Mouse (Mus musculus): ENCODE data around the gene Crip1.

Crip1 gene

GRCm38 (mm10) chr12:113131601-113132000, 14.5 kb upstream of the Crip1 start:
- DNase-seq (ENCODE audit: low spot score), result no peak

DNA sequence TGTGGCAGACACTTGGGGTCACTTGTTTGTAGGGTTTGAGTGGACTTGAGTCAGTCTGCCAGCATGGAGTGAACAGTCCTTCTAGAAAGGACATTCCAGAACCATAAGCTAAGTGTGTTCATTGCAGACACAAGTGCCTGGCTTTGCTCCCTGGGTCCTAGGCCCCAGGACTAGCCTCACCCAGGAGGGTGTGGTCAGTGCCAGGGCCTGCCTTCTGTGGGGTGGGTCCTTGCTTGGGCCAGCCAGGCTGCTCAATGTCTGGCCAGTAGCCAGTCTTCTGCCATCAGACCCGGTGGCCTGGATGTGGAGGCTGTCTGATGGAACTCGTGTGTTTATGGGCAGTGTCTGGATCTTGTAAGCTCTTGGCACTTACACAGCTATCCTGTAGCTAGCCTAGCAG, 13.5 kb upstream of the Crip1 start:
- no peak for DNase-seq (ENCODE audit: low spot score)

GRCm38 (mm10) chr12:113133260-113133659, 12.9 kb upstream of the Crip1 start:
- DNase-seq (ENCODE audit: low spot score), result no peak

DNA sequence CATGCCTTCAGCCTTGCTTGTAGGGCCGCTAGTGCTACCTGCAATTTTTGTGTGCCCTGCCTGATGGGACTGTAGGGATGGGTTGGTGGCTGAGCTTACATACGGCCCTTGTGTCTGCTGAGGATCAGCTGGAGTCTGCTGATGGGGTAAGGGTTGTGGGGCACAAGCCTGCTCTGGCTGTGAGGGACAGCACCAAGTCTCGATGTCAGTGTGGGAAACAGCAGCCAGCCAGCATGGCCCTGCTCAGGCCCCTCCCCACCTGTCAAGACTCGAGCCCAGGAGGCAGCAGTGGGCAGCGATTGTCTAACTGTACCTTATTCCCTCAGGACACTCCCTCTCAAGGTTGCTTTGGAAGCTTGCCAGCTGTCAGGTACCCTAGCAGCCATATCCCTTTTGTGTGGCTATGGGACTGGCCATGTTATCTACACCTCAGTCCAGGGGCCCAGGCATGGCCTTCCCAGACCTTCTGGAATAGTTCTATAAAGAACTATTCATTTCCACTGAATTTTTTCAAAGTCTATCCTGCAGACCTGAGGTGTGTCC, 12.2 kb upstream of the Crip1 start:
- no peak for DNase-seq (ENCODE audit: low spot score)

GRCm38 (mm10) chr12:113134502-113134901, 11.6 kb upstream of the Crip1 start:
- DNase-seq (ENCODE audit: low spot score), result no peak

- no peak for DNase-seq (ENCODE audit: low spot score)
Observed at GRCm38 (mm10) chr12:113135401-113135800, 10.7 kb upstream of the Crip1 start.

- no peak for DNase-seq (ENCODE audit: low spot score)
Observed at GRCm38 (mm10) chr12:113136492-113137020, 9.6 kb upstream of the Crip1 start.

- no peak for DNase-seq (ENCODE audit: low spot score)
Observed at GRCm38 (mm10) chr12:113137260-113138213, 8.6 kb upstream of the Crip1 start.

GRCm38 (mm10) chr12:113138291-113138690, 7.8 kb upstream of the Crip1 start:
- DNase-seq (ENCODE audit: low spot score), result no peak

GRCm38 (mm10) chr12:113138901-113139864, 6.9 kb upstream of the Crip1 start:
- peak; percentile 62 for DNase-seq (ENCODE audit: low spot score)

DNA sequence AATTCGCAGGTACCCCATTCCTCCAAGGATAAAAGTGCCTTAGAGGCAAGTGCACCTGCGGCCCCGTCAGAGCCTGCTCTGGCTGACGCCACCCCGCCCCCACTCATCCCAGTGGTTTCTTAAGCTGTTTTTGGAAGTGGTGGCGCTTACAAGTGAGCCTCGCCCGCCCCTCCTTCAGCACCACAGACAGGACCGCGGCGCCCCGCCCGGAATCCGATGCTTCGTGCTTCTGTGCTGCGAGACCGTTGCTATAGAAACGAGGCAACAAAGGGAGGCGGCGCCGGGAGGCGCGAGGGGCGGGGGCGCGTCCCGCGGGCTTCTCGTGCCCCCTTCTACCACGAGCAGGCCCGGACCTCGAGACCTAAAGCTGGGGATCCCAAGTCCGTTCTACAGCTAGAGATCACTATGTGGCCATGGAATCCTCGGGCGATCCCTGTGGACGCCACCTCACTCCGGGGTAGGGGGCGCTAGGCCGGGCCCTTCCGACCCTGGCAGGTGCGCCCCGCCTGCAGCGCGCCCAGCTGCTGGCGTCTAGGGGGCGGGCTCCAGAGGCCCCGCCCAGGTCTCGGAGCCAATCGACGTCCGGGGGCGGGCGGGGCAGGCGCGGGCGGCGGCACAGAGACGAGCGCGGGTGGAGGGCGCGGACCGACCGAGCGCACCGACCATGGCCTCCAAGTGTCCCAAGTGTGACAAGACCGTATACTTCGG, 6.1 kb upstream of the Crip1 start, which contains the start of gene Crip2:
Gene Crip2 (plus strand): TSS at position 329 of the 708 bp plus-strand sequence.
- peak; percentile 84 for DNase-seq (ENCODE audit: low spot score)

GRCm38 (mm10) chr12:113140616-113141411, 5.3 kb upstream of the Crip1 start:
- peak; percentile 54 for DNase-seq (ENCODE audit: low spot score)

- DNase-seq (ENCODE audit: low spot score), result no peak
Observed at GRCm38 (mm10) chr12:113141531-113141973, 4.6 kb upstream of the Crip1 start.

- peak; percentile 45 for DNase-seq (ENCODE audit: low spot score)
Observed at GRCm38 (mm10) chr12:113142021-113142975, 3.8 kb upstream of the Crip1 start.

GRCm38 (mm10) chr12:113143164-113143563, 3.0 kb upstream of the Crip1 start:
- no peak for DNase-seq (ENCODE audit: low spot score)

- no peak for DNase-seq (ENCODE audit: low spot score)
Observed at GRCm38 (mm10) chr12:113144001-113144756, 1.9 kb upstream of the Crip1 start.

- no peak for DNase-seq (ENCODE audit: low spot score)
Observed at GRCm38 (mm10) chr12:113144886-113145285, 1.2 kb upstream of the Crip1 start.

- DNase-seq (ENCODE audit: low spot score), result no peak
Observed at GRCm38 (mm10) chr12:113145591-113145990, 525 bp upstream of the Crip1 start.
